Mouse (Mus musculus): ENCODE measurements around the gene Flnc. TPM values are rescaled to one million over a fixed set of nuclear protein-coding genes. Genes with fewer than 3 reads are reported as not detected.

The Flnc gene
- polyA plus RNA-seq (2017; shearing (Covaris generic)) = not detected

GRCm38 (mm10) chr6:29433038-29433803, at the start of gene Flnc:
Flnc (plus strand) TSS chr6:29433256.

GRCm38 (mm10) chr6:29388052-29388518, 45.0 kb upstream of the Flnc start, which contains the start of gene Opn1sw:
Opn1sw (minus strand) TSS chr6:29388468.

GRCm38 (mm10) chr6:29395910-29396713, 36.9 kb upstream of the Flnc start, which contains the start of gene Ccdc136:
Ccdc136 (plus strand) TSS chr6:29396309.

GRCm38 (mm10) chr6:29467583-29468354, 34.7 kb downstream of the Flnc start, which contains the start of gene Atp6v1f:
Atp6v1f (plus strand) TSS chr6:29467718.

GRCm38 (mm10) chr6:29471137-29471536, 38.1 kb downstream of the Flnc start, which contains the start of gene Atp6v1fnb:
Atp6v1fnb (plus strand) TSS chr6:29471437.

GRCm38 (mm10) chr6:29507447-29508309, 74.6 kb downstream of the Flnc start, which contains the start of gene Kcp:
Kcp (minus strand) TSS chr6:29507952.

Other genes starting within 250 kb of the Flnc start
- 62.8 TPM for gene Impdh1, start 216.9 kb upstream of the Flnc start, polyA plus RNA-seq (2017; shearing (Covaris generic))
- gene Hilpda, start 160.8 kb upstream of the Flnc start, polyA plus RNA-seq (2017; shearing (Covaris generic)) = 37.5 TPM
- 0.88 TPM for gene Fam71f2, start 153.7 kb upstream of the Flnc start, polyA plus RNA-seq (2017; shearing (Covaris generic))
- gene Fam71f1, start 114.1 kb upstream of the Flnc start, polyA plus RNA-seq (2017; shearing (Covaris generic)) = not detected
- gene Calu, start 85.2 kb upstream of the Flnc start, polyA plus RNA-seq (2017; shearing (Covaris generic)) = 113 TPM
- gene Opn1sw, start 44.8 kb upstream of the Flnc start, polyA plus RNA-seq (2017; shearing (Covaris generic)) = 0.18 TPM
- gene Ccdc136, start 36.9 kb upstream of the Flnc start, polyA plus RNA-seq (2017; shearing (Covaris generic)) = 0.32 TPM
- 393 TPM for gene Atp6v1f, start 34.5 kb downstream of the Flnc start, polyA plus RNA-seq (2017; shearing (Covaris generic))
- 0.42 TPM for gene Atp6v1fnb, start 38.2 kb downstream of the Flnc start, polyA plus RNA-seq (2017; shearing (Covaris generic))
- gene Kcp, start 74.7 kb downstream of the Flnc start, polyA plus RNA-seq (2017; shearing (Covaris generic)) = not detected
- 43.4 TPM for gene Irf5, start 93.4 kb downstream of the Flnc start, polyA plus RNA-seq (2017; shearing (Covaris generic))
- 112 TPM for gene Tnpo3, start 176.6 kb downstream of the Flnc start, polyA plus RNA-seq (2017; shearing (Covaris generic))

All from activated CD4-positive, CD25-positive, alpha-beta regulatory T cell, adult 9 weeks (primary cell).